Mouse (Mus musculus) intestine, embryonic 14.5 days (tissue): ENCODE results near the gene Gm20696. TPM values are rescaled to one million over a fixed set of nuclear protein-coding genes. Genes with fewer than 3 reads are reported as not detected.
A peak's percentile ranks its signal among the peaks of the same experiment; 100 is the strongest.

Source experiments
- ATAC-seq: fragments of 200-750 bp; cut with Nextera tagmentation; replicated peaks from 2 replicates; pipeline ENCODE4 v1.8.0; 2017; ENCODE audit warnings: low read depth, moderate number of reproducible peaks, moderate TSS enrichment, moderate library complexity; ENCODE audit not compliant: low FRiP score, low TSS enrichment
- DNase-seq: peaks from one replicate; pipeline ENCODE4 v3.0.0-alpha.2; 2018; ENCODE audit warnings: low spot score
- H3K27ac ChIP-seq: fragments of 300-500 bp; sonication (generic); 2 replicates; pipeline ENCODE4 v1.5.1; 2014; ENCODE audit warnings: low read depth, mild to moderate bottlenecking, control low read depth
- H3K27me3 ChIP-seq: fragments of 300-500 bp; sonication (generic); replicated peaks from 2 replicates; pipeline ENCODE4 v1.6.1; 2014; ENCODE audit warnings: low read length, control low read depth; ENCODE audit not compliant: control insufficient read depth, insufficient read depth
- H3K36me3 ChIP-seq: fragments of 300-500 bp; sonication (generic); 2 replicates; pipeline ENCODE4 v1.6.1; 2014; ENCODE audit warnings: low read length, control low read depth; ENCODE audit not compliant: control insufficient read depth, insufficient read depth
- H3K4me1 ChIP-seq: fragments of 300-500 bp; sonication (generic); replicated peaks from 2 replicates; pipeline ENCODE4 v1.6.1; 2014; ENCODE audit warnings: low read length, control low read depth, mixed read lengths; ENCODE audit not compliant: control insufficient read depth, insufficient read depth
- H3K4me2 ChIP-seq: fragments of 300-500 bp; sonication (generic); 2 replicates; pipeline ENCODE4 v1.6.1; 2014; ENCODE audit warnings: low read length
- H3K4me3 ChIP-seq: fragments of 300-500 bp; sonication (generic); 2 replicates; pipeline ENCODE4 v1.5.1; 2014; ENCODE audit warnings: low read depth, low read length, control low read depth, mixed read lengths
- H3K9ac ChIP-seq: fragments of 300-500 bp; sonication (generic); 2 replicates; pipeline ENCODE4 v1.6.1; 2014; ENCODE audit warnings: mild to moderate bottlenecking, low read length
- H3K9me3 ChIP-seq: fragments of 300-500 bp; sonication (generic); 2 replicates; pipeline ENCODE4 v1.6.1; 2016; ENCODE audit warnings: low read length, control low read depth; ENCODE audit not compliant: control insufficient read depth
- WGBS: fragments of 180-500 bp; shearing (Covaris S2); extraction: QIAGEN DNeasy Blood & Tissue Kit; methylation state at CpG from one replicate; pipeline ENCODE4 v1.1.7; 2014; 5-methylcytosine and 5-hydroxymethylcytosine counted together
- polyA plus RNA-seq: library from polyadenylated mRNA; unstranded; fragments of >200 nt; fragmentation: Nextera tagmentation; extraction: Ambion mirVana; gene quantifications from 2 replicates; pipeline ENCODE4 v1.2.1, GENCODE M21; 2014

Gene Gm20696
- polyA plus RNA-seq, 1 experiment from 2014 or later = 6.9 TPM

DNA sequence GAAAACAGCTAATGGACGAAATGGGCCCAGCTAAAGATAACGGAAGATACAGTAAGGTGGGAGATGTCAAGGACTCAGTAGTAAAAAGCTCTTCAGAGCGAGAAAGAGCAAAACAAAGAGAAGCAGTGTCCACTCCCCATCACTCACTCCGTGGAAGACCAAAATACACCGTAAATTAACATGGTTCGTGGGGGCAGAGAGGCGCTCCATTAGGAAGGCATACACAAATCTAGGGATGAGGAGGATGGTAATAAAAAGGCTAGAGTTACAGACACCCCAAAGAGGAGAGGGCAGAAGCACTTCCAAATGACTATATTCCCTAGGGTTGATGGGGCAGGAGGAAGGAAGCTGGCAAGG, 390.3 kb downstream of the Gm20696 start:
- Histone ChIP-seq H3K4me2 (no peak overlapping the region), H3K9me3 (no peaks in the 10 kb centered on the region), H3K36me3 (no peaks in the 10 kb centered on the region), H3K4me1 (peaks cover 18% of the 10 kb centered on the region), H3K27ac (peak overlapping the region; percentile 14; the same call in 1 of the 2 replicates), H3K4me3 (no peak overlapping the region), H3K9ac (no peak overlapping the region), H3K27me3 (no peaks in the 10 kb centered on the region)
- WGBS = 29% methylated on average over 7 of the region's 7 CpGs
- DNase-seq = no peak
- ATAC-seq = no peak

DNA sequence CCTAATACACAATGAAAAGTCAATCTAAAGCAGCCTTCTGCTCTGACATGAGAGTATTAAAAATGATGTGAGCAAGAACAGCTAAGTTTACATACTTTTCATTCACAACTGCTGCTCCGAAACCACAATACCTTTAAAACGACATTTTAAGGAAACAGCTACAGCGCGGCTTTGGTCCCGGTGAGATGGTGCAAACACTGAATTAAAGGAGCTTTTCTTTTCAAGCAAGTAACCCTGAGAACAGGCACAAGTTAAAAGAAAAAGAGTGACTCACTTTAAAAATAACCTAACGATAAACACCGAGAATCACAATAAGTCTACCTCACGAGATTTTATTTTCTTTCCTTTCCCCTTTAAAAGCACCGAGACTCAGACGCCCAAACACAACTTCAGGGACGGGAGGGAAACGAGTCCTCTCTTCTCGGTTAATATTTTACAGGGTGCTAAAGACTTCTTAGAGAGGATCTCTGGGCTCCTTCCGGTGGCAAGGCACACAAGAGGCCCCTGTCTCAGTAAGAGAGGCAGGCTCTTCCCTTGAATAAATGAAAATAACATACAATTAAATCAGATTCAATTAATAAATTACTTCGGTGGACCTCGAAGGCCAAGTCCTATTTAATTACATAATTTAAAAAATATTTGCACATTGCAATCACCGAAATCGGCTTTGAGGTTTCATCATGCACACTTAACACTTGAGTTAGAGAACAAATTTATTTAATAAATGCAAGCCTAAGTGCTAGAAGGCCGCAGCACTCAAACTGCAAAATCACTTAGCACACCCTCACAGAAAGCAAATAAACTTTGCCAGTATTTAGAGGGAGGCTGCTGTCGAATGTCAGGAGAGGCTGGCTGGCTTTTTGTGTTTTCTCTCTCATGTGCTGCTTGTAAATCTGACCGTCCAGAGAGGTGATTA, 391.0 kb downstream of the Gm20696 start:
- H3K4me2 ChIP-seq = peak overlapping the region; percentile 40
- peaks cover 18% of the 10 kb centered on the region for H3K4me1 ChIP-seq
- 0 out of 2 replicates have a peak, but pooled peaks have one; percentile 51 for ATAC-seq
- peak overlapping the region; percentile 24 for H3K4me3 ChIP-seq
- peak overlapping the region; percentile 22; the same call in 1 of the 2 replicates for H3K9ac ChIP-seq
- H3K27ac ChIP-seq = peak overlapping the region; percentile 14; the same call in 1 of the 2 replicates
- H3K36me3 ChIP-seq = no peaks in the 10 kb centered on the region
- WGBS = 20% methylated on average over 21 of the region's 21 CpGs
- no peak for DNase-seq
- no peaks in the 10 kb centered on the region for H3K9me3 ChIP-seq
- no peaks in the 10 kb centered on the region for H3K27me3 ChIP-seq

DNA sequence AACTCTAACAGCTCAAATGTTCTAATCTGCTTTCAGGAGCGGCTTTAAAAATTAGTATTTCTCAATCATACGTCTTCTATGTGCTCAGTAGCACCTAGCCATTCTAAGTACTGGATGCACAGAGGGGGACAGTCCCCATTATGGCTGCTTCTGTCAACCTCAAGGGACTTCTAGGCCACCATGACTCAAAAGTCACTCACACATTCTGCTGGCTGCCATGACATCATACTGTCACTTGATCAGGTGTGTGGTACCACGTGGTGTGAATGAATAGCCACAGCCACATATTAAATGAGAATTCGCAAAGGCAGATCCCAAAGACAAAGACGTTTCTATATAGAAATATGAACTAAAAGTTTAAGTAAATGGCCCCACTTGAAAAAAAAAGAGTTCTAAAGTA, 391.9 kb downstream of the Gm20696 start:
- Histone ChIP-seq H3K36me3 (no peaks in the 10 kb centered on the region), H3K27ac (no peak overlapping the region), H3K4me1 (peaks cover 24% of the 10 kb centered on the region), H3K4me3 (no peak overlapping the region), H3K9me3 (no peaks in the 10 kb centered on the region), H3K27me3 (no peaks in the 10 kb centered on the region), H3K9ac (no peak overlapping the region), H3K4me2 (no peak overlapping the region)
- 84% methylated on average over 5 of the region's 5 CpGs for WGBS
- DNase-seq (no peak), ATAC-seq (no peak)

DNA sequence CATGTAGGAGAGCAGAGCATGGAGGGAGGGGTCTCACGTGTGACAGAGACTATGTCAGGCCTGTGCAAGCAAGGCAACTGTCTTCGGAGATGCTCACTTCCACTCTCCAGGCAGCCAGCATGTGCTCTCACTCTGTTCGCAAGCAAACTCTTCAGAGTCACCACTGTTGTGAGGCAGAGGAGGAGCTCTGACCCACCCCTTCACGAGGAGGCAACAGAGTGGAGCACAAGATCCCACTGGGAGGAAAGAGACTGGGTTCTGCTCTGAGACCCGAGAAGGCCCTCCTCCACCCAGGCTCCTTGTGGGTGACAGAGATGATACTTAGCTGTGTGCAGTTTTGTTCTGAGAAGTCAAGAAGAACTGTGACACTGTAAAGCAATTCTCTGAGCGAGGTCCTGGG, 392.4 kb downstream of the Gm20696 start:
- H3K4me1 ChIP-seq = peaks cover 28% of the 10 kb centered on the region
- H3K27me3 ChIP-seq = no peaks in the 10 kb centered on the region
- 68% methylated on average over 6 of the region's 6 CpGs for WGBS
- H3K4me2 ChIP-seq = no peak overlapping the region
- no peaks in the 10 kb centered on the region for H3K36me3 ChIP-seq
- ATAC-seq = no peak
- no peak overlapping the region for H3K9ac ChIP-seq
- no peak overlapping the region for H3K27ac ChIP-seq
- H3K9me3 ChIP-seq = no peaks in the 10 kb centered on the region
- no peak for DNase-seq
- no peak overlapping the region for H3K4me3 ChIP-seq

DNA sequence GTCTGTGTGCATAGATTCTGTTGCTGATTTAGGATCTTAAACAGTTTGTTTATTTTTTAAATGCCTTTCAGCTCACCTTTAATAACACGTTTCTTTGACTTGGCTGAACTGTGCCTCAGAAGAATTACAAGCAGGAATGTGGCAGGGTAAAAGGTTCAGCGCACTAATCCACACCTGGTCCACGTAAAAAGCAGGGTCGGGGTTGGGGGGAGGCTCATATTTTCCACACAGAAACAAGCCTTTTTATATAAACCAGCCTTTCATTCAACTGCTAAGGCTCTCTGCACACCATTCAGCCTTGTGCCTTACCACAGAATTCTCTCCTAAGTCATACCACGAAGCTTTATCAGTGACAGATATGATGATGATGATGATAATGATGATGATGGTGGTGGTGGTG, 393.4 kb downstream of the Gm20696 start:
- no peak overlapping the region for H3K4me2 ChIP-seq
- peaks cover 33% of the 10 kb centered on the region for H3K4me1 ChIP-seq
- H3K27me3 ChIP-seq = no peaks in the 10 kb centered on the region
- H3K27ac ChIP-seq = no peak overlapping the region
- H3K36me3 ChIP-seq = no peaks in the 10 kb centered on the region
- ATAC-seq (no peak), DNase-seq (no peak)
- 54% methylated on average over 5 of the region's 5 CpGs for WGBS
- no peaks in the 10 kb centered on the region for H3K9me3 ChIP-seq
- no peak overlapping the region for H3K9ac ChIP-seq
- no peak overlapping the region for H3K4me3 ChIP-seq

DNA sequence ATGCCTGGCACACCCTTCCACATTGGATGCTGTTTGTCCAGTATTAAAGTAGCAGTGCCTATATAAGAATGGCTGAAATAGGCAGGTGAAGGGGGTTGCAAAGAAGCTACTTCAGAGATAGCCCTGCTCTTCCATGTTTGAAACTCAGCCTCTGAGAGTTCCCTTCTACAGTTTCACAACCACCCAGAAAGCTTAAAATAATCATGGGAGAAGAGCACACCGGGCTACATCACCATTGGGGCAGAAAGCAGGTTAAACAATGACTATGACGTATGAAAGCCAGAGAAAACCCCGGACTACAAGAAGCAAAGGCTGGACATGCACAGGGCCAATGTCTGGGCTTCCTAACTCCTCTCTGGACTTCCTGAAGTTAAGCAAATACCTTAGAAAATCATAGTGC, 394.4 kb downstream of the Gm20696 start:
- Histone ChIP-seq H3K4me3 (no peak overlapping the region), H3K4me1 (peaks cover 37% of the 10 kb centered on the region), H3K4me2 (no peak overlapping the region), H3K27ac (no peak overlapping the region), H3K36me3 (no peaks in the 10 kb centered on the region), H3K9me3 (no peaks in the 10 kb centered on the region), H3K9ac (no peak overlapping the region), H3K27me3 (no peaks in the 10 kb centered on the region)
- WGBS = 64% methylated on average over 3 of the region's 3 CpGs
- ATAC-seq = no peak
- no peak for DNase-seq

DNA sequence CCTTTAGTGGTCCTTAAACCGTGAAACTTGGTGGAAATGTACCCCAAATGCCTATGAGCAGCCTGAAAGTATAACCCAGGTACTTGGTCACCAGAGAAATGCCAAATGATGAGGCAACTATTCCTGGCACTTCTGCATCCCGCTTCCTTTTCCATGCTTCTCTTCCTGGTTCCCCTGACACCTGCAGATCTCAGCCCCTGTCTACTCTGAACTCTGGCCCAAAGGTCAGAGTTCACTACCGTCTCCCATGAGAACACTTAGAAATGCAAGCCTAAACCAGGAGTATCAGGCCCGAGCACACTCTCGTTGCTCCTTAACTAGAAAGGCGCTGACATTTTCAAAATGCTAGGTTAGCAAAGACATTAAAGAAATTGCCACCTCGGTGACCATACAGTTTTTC, 394.9 kb downstream of the Gm20696 start:
- no peak for ATAC-seq
- Histone ChIP-seq H3K27ac (no peak overlapping the region), H3K27me3 (no peaks in the 10 kb centered on the region), H3K36me3 (no peaks in the 10 kb centered on the region), H3K9me3 (no peaks in the 10 kb centered on the region), H3K4me1 (peaks cover 39% of the 10 kb centered on the region), H3K4me3 (no peak overlapping the region), H3K9ac (no peak overlapping the region), H3K4me2 (no peak overlapping the region)
- 79% methylated on average over 7 of the region's 7 CpGs for WGBS
- DNase-seq = no peak

DNA sequence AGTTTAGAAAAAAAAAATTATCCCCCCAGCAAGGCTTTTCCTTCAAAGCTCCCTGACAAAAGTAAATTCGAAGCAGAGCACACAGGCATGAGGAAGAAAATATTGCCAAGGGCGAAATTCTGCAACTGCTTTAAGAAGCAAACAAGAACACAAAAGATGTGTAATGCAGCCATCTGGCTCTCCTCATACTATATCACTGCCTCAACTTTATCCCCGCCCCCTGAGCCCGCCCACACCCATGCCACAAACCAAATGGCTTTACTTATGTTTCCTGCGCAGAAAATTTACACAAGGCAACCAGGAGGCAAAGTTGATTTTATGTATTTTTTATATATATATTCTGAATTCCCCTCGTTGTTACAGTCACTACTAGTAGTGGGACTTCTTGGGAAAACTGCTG, 396.7 kb downstream of the Gm20696 start:
- WGBS = 33% methylated on average over 6 of the region's 6 CpGs
- Histone ChIP-seq H3K27ac (no peak overlapping the region), H3K9ac (no peak overlapping the region), H3K4me1 (peaks cover 45% of the 10 kb centered on the region), H3K4me3 (no peak overlapping the region), H3K4me2 (no peak overlapping the region), H3K27me3 (no peaks in the 10 kb centered on the region), H3K9me3 (no peaks in the 10 kb centered on the region), H3K36me3 (no peaks in the 10 kb centered on the region)
- ATAC-seq = no peak
- no peak for DNase-seq
